Mouse (Mus musculus) embryonic facial prominence, embryonic 15.5 days (tissue): Measurements from ENCODE around the gene Slc16a1. TPM values are rescaled to one million over a fixed set of nuclear protein-coding genes. Genes with fewer than 3 reads are reported as not detected.

Experiments used
- ATAC-seq: fragments of 200-750 bp; cut with Nextera tagmentation; 2 replicates; pipeline ENCODE4 v1.8.0; 2017; ENCODE audit warnings: low read depth, moderate TSS enrichment; ENCODE audit not compliant: insufficient number of reproducible peaks, low FRiP score, low TSS enrichment
- H3K27ac ChIP-seq: fragments of 300-500 bp; sonication (generic); replicated peaks from 2 replicates; pipeline ENCODE4 v1.5.1; 2015; ENCODE audit warnings: mild to moderate bottlenecking, inconsistent platforms
- H3K27me3 ChIP-seq: fragments of 300-500 bp; sonication (generic); 2 replicates; pipeline ENCODE4 v1.6.1; 2015; ENCODE audit warnings: inconsistent platforms
- H3K36me3 ChIP-seq: fragments of 300-500 bp; sonication (generic); 2 replicates; pipeline ENCODE4 v1.6.1; 2015; ENCODE audit warnings: mild to moderate bottlenecking, inconsistent platforms
- H3K4me1 ChIP-seq: fragments of 300-500 bp; sonication (generic); 2 replicates; pipeline ENCODE4 v1.6.1; 2015; ENCODE audit warnings: inconsistent platforms
- H3K4me2 ChIP-seq: fragments of 300-500 bp; sonication (generic); replicated peaks from 2 replicates; pipeline ENCODE4 v1.6.1; 2015; ENCODE audit warnings: mild to moderate bottlenecking, inconsistent platforms
- H3K4me3 ChIP-seq: fragments of 300-500 bp; sonication (generic); replicated peaks from 2 replicates; pipeline ENCODE4 v1.5.1; 2015; ENCODE audit warnings: mild to moderate bottlenecking, inconsistent platforms
- H3K9ac ChIP-seq: fragments of 300-500 bp; sonication (generic); 2 replicates; pipeline ENCODE4 v1.6.1; 2015; ENCODE audit warnings: inconsistent platforms
- H3K9me3 ChIP-seq: fragments of 300-500 bp; sonication (generic); replicated peaks from 2 replicates; pipeline ENCODE4 v1.6.1; 2016; ENCODE audit warnings: inconsistent platforms
- WGBS: fragments of 180-500 bp; shearing (Covaris S2); methylation state at CpG from one replicate; pipeline ENCODE4 v1.1.7; 2015; 5-methylcytosine and 5-hydroxymethylcytosine counted together
- polyA plus RNA-seq: library from polyadenylated mRNA; unstranded; fragments of >200 nt; fragmentation: Nextera tagmentation; extraction: Ambion mirVana; gene quantifications from 2 replicates; pipeline ENCODE4 v1.2.1, GENCODE M21; 2015

Slc16a1 gene
- polyA plus RNA-seq, 1 experiment from 2014 or later = 31.0 TPM

- no peak overlapping the region for H3K27ac ChIP-seq
- H3K4me1 ChIP-seq = 0 out of 2 replicates have a peak, but pooled peaks cover 10% of the 10 kb centered on the region
- 78% methylated on average over 1 of the region's 1 CpGs for WGBS
- H3K9me3 ChIP-seq = no peaks in the 10 kb centered on the region
- no peak overlapping the region for H3K9ac ChIP-seq
- no peak overlapping the region for H3K4me3 ChIP-seq
- H3K27me3 ChIP-seq = no peaks in the 10 kb centered on the region
- H3K4me2 ChIP-seq = no peak overlapping the region
- no peaks in the 10 kb centered on the region for H3K36me3 ChIP-seq
- ATAC-seq = no peak
Observed at GRCm38 (mm10) chr3:104614081-104614480, 24.4 kb upstream of the Slc16a1 start.

DNA sequence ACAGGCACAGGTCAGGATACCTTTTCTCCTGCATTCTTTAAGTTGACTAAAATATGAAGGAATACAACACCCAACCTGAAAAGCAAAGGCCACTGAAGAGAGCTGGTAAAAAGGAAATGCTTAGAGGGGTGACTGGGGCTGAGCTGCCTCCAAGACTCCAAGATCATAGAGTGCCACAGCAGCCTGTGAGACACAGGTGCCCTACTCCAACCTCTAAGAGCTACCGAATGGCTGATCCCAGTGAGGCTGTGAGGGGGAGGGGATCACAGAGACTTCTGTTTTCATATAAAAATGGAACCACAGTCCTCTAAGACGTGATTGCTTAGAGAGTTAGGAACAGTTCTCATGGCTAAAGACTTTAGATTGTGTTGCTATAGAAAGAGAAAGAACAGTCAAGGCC lies 23.3 kb upstream of the Slc16a1 start:
- Histone ChIP-seq H3K4me2 (no peak overlapping the region), H3K9me3 (no peaks in the 10 kb centered on the region), H3K9ac (no peak overlapping the region), H3K4me1 (0 out of 2 replicates have a peak, but pooled peaks cover 10% of the 10 kb centered on the region), H3K27ac (no peak overlapping the region), H3K4me3 (no peak overlapping the region), H3K36me3 (no peaks in the 10 kb centered on the region), H3K27me3 (no peaks in the 10 kb centered on the region)
- 80% methylated on average over 2 of the region's 2 CpGs for WGBS
- no peak for ATAC-seq

DNA sequence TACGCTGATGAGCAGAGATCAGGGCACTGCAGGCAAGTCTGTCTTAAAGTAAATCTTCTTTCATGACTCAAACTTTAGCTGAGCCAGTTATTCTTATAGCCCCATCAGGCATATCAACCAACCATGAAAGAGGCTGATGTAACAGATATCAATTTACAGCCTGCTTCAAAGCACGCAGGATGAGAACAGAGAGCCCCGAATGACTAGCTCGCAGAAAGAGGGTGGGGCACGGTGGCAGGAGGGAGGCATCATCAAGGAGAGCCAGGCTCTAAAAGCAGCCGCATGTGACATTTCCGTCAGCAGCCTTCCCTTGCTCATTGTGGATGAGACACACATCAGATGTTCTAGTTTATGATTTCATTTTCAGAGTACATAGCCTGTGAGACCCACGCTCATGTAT lies 22.3 kb upstream of the Slc16a1 start:
- 0 out of 2 replicates have a peak overlapping the region, but pooled peaks have one; percentile 8 for H3K4me2 ChIP-seq
- WGBS = 18% methylated on average over 8 of the region's 8 CpGs

GRCm38 (mm10) chr3:104621841-104622240 lies 16.6 kb upstream of the Slc16a1 start:
- Histone ChIP-seq H3K4me2 (no peak overlapping the region), H3K27me3 (no peaks in the 10 kb centered on the region), H3K36me3 (no peaks in the 10 kb centered on the region), H3K9me3 (no peaks in the 10 kb centered on the region), H3K9ac (no peak overlapping the region), H3K27ac (no peak overlapping the region), H3K4me3 (no peak overlapping the region), H3K4me1 (no peaks in the 10 kb centered on the region)
- ATAC-seq = no peak
- 33% methylated on average over 1 of the region's 1 CpGs for WGBS

More for the DNA sequence above, 22.3 kb upstream of the Slc16a1 start:
- ATAC-seq = no peak
- Histone ChIP-seq H3K9ac (no peak overlapping the region), H3K36me3 (no peaks in the 10 kb centered on the region), H3K4me1 (0 out of 2 replicates have a peak, but pooled peaks cover 10% of the 10 kb centered on the region), H3K27ac (no peak overlapping the region), H3K27me3 (no peaks in the 10 kb centered on the region), H3K9me3 (no peaks in the 10 kb centered on the region), H3K4me3 (no peak overlapping the region)

- WGBS = 70% methylated on average over 2 of the region's 2 CpGs
- H3K4me1 ChIP-seq = no peaks in the 10 kb centered on the region
- H3K9ac ChIP-seq = no peak overlapping the region
- no peak overlapping the region for H3K27ac ChIP-seq
- H3K9me3 ChIP-seq = no peaks in the 10 kb centered on the region
- H3K36me3 ChIP-seq = no peaks in the 10 kb centered on the region
- H3K27me3 ChIP-seq = no peaks in the 10 kb centered on the region
- H3K4me2 ChIP-seq = no peak overlapping the region
- no peak overlapping the region for H3K4me3 ChIP-seq
- ATAC-seq = no peak
Observed at GRCm38 (mm10) chr3:104629810-104630209, 8.7 kb upstream of the Slc16a1 start.

DNA sequence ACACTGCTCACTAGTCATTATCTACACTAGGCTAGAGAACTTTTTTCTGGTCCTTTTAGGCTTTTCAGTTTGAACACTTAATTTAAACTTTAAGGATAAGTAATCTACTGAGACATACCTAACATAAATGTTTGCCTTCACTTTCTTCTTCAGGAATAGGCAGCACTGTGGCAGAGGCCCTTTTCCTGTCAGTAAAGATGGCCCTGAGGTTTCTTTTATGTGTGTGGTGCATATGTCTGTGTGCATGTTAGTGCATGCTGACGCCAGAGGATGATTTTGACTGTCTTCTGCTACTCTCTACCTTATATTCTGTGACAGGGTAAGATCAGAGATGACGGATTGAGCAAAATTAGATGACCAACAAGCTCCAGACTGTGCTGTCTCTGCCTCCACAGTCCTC lies 7.5 kb upstream of the Slc16a1 start:
- no peak overlapping the region for H3K27ac ChIP-seq
- H3K36me3 ChIP-seq = no peaks in the 10 kb centered on the region
- H3K4me1 ChIP-seq = no peaks in the 10 kb centered on the region
- no peaks in the 10 kb centered on the region for H3K27me3 ChIP-seq
- no peak for ATAC-seq
- 63% methylated on average over 2 of the region's 2 CpGs for WGBS
- H3K9ac ChIP-seq = no peak overlapping the region
- no peaks in the 10 kb centered on the region for H3K9me3 ChIP-seq
- no peak overlapping the region for H3K4me3 ChIP-seq
- H3K4me2 ChIP-seq = no peak overlapping the region

DNA sequence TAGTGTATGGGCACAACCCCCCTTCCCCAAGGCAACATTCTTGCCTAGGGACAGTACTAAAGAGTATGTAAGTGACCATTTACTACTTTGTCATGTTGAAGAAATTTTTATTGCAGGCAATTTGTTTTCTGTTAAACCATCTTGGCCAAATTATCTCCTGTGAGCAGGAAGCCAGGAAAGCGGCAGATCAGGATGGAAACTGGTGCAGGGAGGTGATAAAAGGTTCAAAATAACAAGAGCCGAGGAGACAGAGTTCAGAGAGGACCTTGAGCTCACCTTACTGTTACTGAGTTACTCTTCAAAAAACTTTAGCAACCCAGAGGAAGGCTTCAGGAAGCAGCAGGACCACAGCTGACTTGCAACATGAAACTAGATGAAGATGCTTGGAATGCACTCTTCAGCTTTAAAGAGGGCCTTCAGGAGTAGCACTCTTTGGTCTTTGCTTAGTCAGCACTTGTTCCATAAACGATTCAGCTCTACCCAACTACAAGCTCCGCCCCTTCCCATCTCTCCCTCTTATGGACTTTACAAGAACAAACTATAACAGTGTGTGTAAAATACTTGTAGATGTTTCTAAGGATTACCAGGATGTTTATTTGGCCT lies 5.8 kb upstream of the Slc16a1 start:
- WGBS = 69% methylated on average over 4 of the region's 4 CpGs

DNA sequence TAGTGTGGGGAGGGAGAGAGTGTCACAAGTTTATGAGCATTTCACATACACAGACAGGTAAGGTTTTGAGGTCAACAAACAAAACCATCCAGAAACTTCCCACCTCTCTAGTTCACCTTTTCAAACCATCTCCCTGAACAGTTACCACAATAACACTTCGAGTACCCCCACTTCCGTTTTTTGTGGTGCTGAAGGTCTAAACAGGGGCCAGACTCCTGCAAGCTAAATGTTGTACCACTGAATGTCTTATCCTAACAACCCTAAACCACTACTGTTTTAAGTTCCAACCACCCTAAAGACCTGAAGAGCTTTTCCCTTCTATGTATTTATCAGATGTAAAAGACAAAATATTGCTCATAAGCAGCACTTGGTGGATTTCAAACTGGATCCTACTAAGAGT lies 2.0 kb upstream of the Slc16a1 start:
- Histone ChIP-seq H3K4me3 (no peak overlapping the region), H3K4me1 (peaks cover 7% of the 10 kb centered on the region; the same call in 1 of the 2 replicates), H3K9ac (no peak overlapping the region), H3K9me3 (no peaks in the 10 kb centered on the region), H3K36me3 (no peaks in the 10 kb centered on the region), H3K27me3 (no peaks in the 10 kb centered on the region), H3K27ac (no peak overlapping the region), H3K4me2 (no peak overlapping the region)
- ATAC-seq = no peak
- 88% methylated on average over 2 of the region's 2 CpGs for WGBS

More for the DNA sequence above, 5.8 kb upstream of the Slc16a1 start:
- ATAC-seq = no peak
- Histone ChIP-seq H3K27me3 (no peaks in the 10 kb centered on the region), H3K9ac (no peak overlapping the region), H3K4me1 (no peaks in the 10 kb centered on the region), H3K36me3 (no peaks in the 10 kb centered on the region), H3K9me3 (no peaks in the 10 kb centered on the region), H3K4me3 (no peak overlapping the region), H3K4me2 (no peak overlapping the region), H3K27ac (no peak overlapping the region)

- Histone ChIP-seq H3K36me3 (no peaks in the 10 kb centered on the region), H3K27ac (peak overlapping the region; percentile 58; the same call in 1 of the 2 replicates), H3K9ac (peak overlapping the region; percentile 70), H3K9me3 (no peaks in the 10 kb centered on the region), H3K4me3 (peak overlapping the region; percentile 85), H3K4me1 (peaks cover 7% of the 10 kb centered on the region; the same call in 1 of the 2 replicates), H3K4me2 (peak overlapping the region; percentile 93), H3K27me3 (no peaks in the 10 kb centered on the region)
- peak; percentile 27; the same call in 1 of the 2 replicates for ATAC-seq
- WGBS = 12% methylated on average over 38 of the region's 38 CpGs
Observed at GRCm38 (mm10) chr3:104637427-104638402, 753 bp upstream of the Slc16a1 start.

- Histone ChIP-seq H3K9me3 (no peaks in the 10 kb centered on the region), H3K27me3 (no peaks in the 10 kb centered on the region), H3K4me2 (peak overlapping the region; percentile 93), H3K4me1 (peaks cover 7% of the 10 kb centered on the region; the same call in 1 of the 2 replicates), H3K4me3 (peak overlapping the region; percentile 85), H3K27ac (peak overlapping the region; percentile 58; the same call in 1 of the 2 replicates), H3K9ac (peak overlapping the region; percentile 70), H3K36me3 (no peaks in the 10 kb centered on the region)
- WGBS = under 1% methylated on average over 53 of the region's 58 CpGs
- peak; percentile 52 for ATAC-seq
Observed at GRCm38 (mm10) chr3:104638932-104639748, 672 bp downstream of the Slc16a1 start.
